Mouse (Mus musculus) C2C12 (cell line): Measurements from ENCODE around the gene Ndufs3. TPM values are rescaled to one million over a fixed set of nuclear protein-coding genes. Genes with fewer than 3 reads are reported as not detected.

Source experiments
- H3K27me3 ChIP-seq: one replicate; pipeline ENCODE4 v1.6.1; 2011; ENCODE audit not compliant: control insufficient read depth, insufficient read depth, insufficient read length
- H3K36me3 ChIP-seq: one replicate; pipeline ENCODE4 v1.6.1; 2011; ENCODE audit not compliant: control insufficient read depth, insufficient read depth
- H3K4me3 ChIP-seq: one replicate; pipeline ENCODE4 v1.5.1; 2011; ENCODE audit warnings: mild to moderate bottlenecking, control low read depth; ENCODE audit not compliant: poor library complexity, insufficient read depth, severe bottlenecking
- H3K79me2 ChIP-seq: one replicate; pipeline ENCODE4 v1.6.1; 2011; ENCODE audit not compliant: control insufficient read depth, insufficient read depth
- H3K79me3 ChIP-seq: one replicate; pipeline ENCODE4 v1.6.1; 2011; ENCODE audit warnings: low read depth, control low read depth
- H3ac ChIP-seq: one replicate; pipeline ENCODE3; 2011; ENCODE audit warnings: low read depth; ENCODE audit not compliant: control insufficient read depth, insufficient read length
- CEBPB ChIP-seq: IDR thresholded peaks from one replicate; pipeline ENCODE4 v1.6.1; 2011; ENCODE audit warnings: low read depth, mild to moderate bottlenecking, control low read depth, moderate library complexity
- CTCF ChIP-seq: IDR thresholded peaks from one replicate; pipeline ENCODE4 v1.5.1; 2011; ENCODE audit not compliant: control insufficient read depth, insufficient read depth, insufficient read length
- FOSL1 ChIP-seq: IDR thresholded peaks from one replicate; pipeline ENCODE4 v1.8.0; 2011; ENCODE audit warnings: mild to moderate bottlenecking, low read length; ENCODE audit not compliant: poor library complexity, insufficient read depth, severe bottlenecking
- MAX ChIP-seq: IDR thresholded peaks from one replicate; pipeline ENCODE4 v1.6.1; 2011; ENCODE audit warnings: mild to moderate bottlenecking, control low read depth
- MYOD1 ChIP-seq: IDR thresholded peaks from one replicate; pipeline ENCODE4 v1.6.1; 2011; ENCODE audit warnings: low read depth; ENCODE audit not compliant: control insufficient read depth, insufficient read length
- MYOG ChIP-seq: IDR thresholded peaks from one replicate; pipeline ENCODE4 v1.6.1; 2011; ENCODE audit not compliant: control insufficient read depth, insufficient read length; ENCODE audit errors: extremely low read depth
- USF1 ChIP-seq: IDR thresholded peaks from one replicate; pipeline ENCODE4 v1.6.1; 2011; ENCODE audit warnings: low read depth, mild to moderate bottlenecking, control low read depth, moderate library complexity
- long read RNA-seq, 2 experiments: library from polyadenylated mRNA; unstranded; transcript quantifications; one replicate each; pipeline ENCODE4 v2.0.0; 2019 to 2020
- polyA plus RNA-seq: library from polyadenylated mRNA; unstranded; fragments of >200 nt; fragmentation: generic; extraction: Trizol; gene quantifications from one replicate; pipeline ENCODE4 v1.2.1, GENCODE M21; 2012; ENCODE audit warnings: missing spikeins

Gene Ndufs3
- 150 TPM for polyA plus RNA-seq
- long read RNA-seq, experiment 1, transcript Ndufs3-201 (7 exons, 1,046 nt) = major isoform, 189 of 217 reads
- long read RNA-seq, experiment 1, transcript Ndufs3-203 (3 exons, 550 nt) = minor isoform, 5 of 217 reads
- long read RNA-seq, experiment 1, partial matches to known transcripts = 13 of 217 reads
- long read RNA-seq, experiment 1, other reads (novel, unspliced or antisense) = 9 of 217 reads
- long read RNA-seq, experiment 2, transcript Ndufs3-201 (7 exons, 1,046 nt) = major isoform, 44 of 49 reads
- long read RNA-seq, experiment 2, partial matches to known transcripts = 0 of 49 reads
- long read RNA-seq, experiment 2, other reads (novel, unspliced or antisense) = 5 of 49 reads

- no peak for TF ChIP-seq CEBPB
- TF ChIP-seq MAX = peak; percentile 90
- Histone ChIP-seq H3K4me3 (peak within 1 kb of the TSS; percentile 91), H3K27me3 (no peaks in the 10 kb centered on the region), H3K36me3 (peaks cover 62% of the 10 kb centered on the region), H3ac (peak within 1 kb of the TSS; percentile 81), H3K79me3 (peaks cover 30% of the 10 kb centered on the region), H3K79me2 (peaks cover 65% of the 10 kb centered on the region)
Measured at GRCm38 (mm10) chr2:90904076-90904855, at the start of gene Ndufs3, which contains the start of gene Kbtbd4. Gene Ndufs3 (minus strand): TSS chr2:90904827. Gene Kbtbd4 (plus strand): TSS chr2:90904740.

GRCm38 (mm10) chr2:90953461-90953860, 48.8 kb upstream of the Ndufs3 start:
- Histone ChIP-seq H3K36me3 (peaks cover 26% of the 10 kb centered on the region), H3K79me3 (peaks cover 99% of the 10 kb centered on the region), H3K4me3 (no peak overlapping the region), H3ac (no peak overlapping the region), H3K27me3 (no peaks in the 10 kb centered on the region), H3K79me2 (peaks cover 100% of the 10 kb centered on the region)
- no peak for TF ChIP-seq MYOG
- TF ChIP-seq CTCF = no peak
- no peak for TF ChIP-seq FOSL1
- no peak for TF ChIP-seq MYOD1
- no peak for TF ChIP-seq MAX
- no peak for TF ChIP-seq USF1
- no peak for TF ChIP-seq CEBPB

- no peak for TF ChIP-seq USF1
- no peak for TF ChIP-seq MYOG
- no peak overlapping the region for H3ac ChIP-seq
- H3K79me2 ChIP-seq = peaks cover 100% of the 10 kb centered on the region
- peaks cover 99% of the 10 kb centered on the region for H3K79me3 ChIP-seq
- no peak overlapping the region for H3K4me3 ChIP-seq
- H3K36me3 ChIP-seq = peaks cover 18% of the 10 kb centered on the region
- no peaks in the 10 kb centered on the region for H3K27me3 ChIP-seq
Measured at GRCm38 (mm10) chr2:90950582-90951194, 46.1 kb upstream of the Ndufs3 start.

- Histone ChIP-seq H3K79me3 (peaks cover 99% of the 10 kb centered on the region), H3K4me3 (no peak overlapping the region), H3K79me2 (peaks cover 100% of the 10 kb centered on the region), H3K36me3 (peaks cover 18% of the 10 kb centered on the region), H3ac (no peak overlapping the region), H3K27me3 (no peaks in the 10 kb centered on the region)
- TF ChIP-seq USF1 (no peak), CTCF (no peak), MYOD1 (no peak), MYOG (no peak), FOSL1 (no peak), MAX (no peak), CEBPB (no peak)
Measured at GRCm38 (mm10) chr2:90950149-90950548, 45.5 kb upstream of the Ndufs3 start.

GRCm38 (mm10) chr2:90941744-90942143, 37.1 kb upstream of the Ndufs3 start:
- TF ChIP-seq CTCF = no peak
- TF ChIP-seq MYOD1 = peak; percentile 44
- no peaks in the 10 kb centered on the region for H3K27me3 ChIP-seq

More at GRCm38 (mm10) chr2:90941744-90942143, 37.1 kb upstream of the Ndufs3 start:
- H3K79me3 ChIP-seq = peaks cover 63% of the 10 kb centered on the region
- no peak overlapping the region for H3ac ChIP-seq
- H3K79me2 ChIP-seq = peaks cover 69% of the 10 kb centered on the region
- peaks cover 18% of the 10 kb centered on the region for H3K36me3 ChIP-seq
- H3K4me3 ChIP-seq = peak overlapping the region; percentile 77
